ENCODE assay signal across 13 mouse cellular contexts in genomic region chr13:104397814-104398213, GRCm38 (mm10).
A peak's percentile ranks its signal among the peaks of the same experiment; 100 is the strongest.
DNase-seq lines count a peak whose midpoint lies in the region; ATAC-seq lines count a peak whose summit lies in the region.
"Had no signal": no experiment of that assay in that cellular context is flagged by ENCODE, and none has a peak within 500 bp of the region (broad histone marks: within the 10 kb centered on the region; RNA-seq: fewer than 3 reads in every experiment).

No protein-coding gene starts in this region.

- no peaks in the 10 kb centered on the region for H3K4me1 ChIP-seq in kidney, embryonic 16.5 days (ENCODE audit: insufficient read depth, low read length)
- H3K4me1 ChIP-seq in kidney, embryonic 14.5 days (ENCODE audit: control insufficient read depth, insufficient read depth, low read length), result 0 out of 2 replicates have a peak, but pooled peaks cover 3% of the 10 kb centered on the region
- H3K4me1 ChIP-seq: embryonic facial prominence, embryonic 12.5 days; liver, embryonic 15.5 days had no signal

- no peaks in the 10 kb centered on the region for H3K27me3 ChIP-seq in kidney, embryonic 16.5 days (ENCODE audit: insufficient read depth, low read length)
- H3K27me3 ChIP-seq in kidney, embryonic 14.5 days (ENCODE audit: control insufficient read depth, insufficient read depth, low read length), result no peaks in the 10 kb centered on the region
- H3K27me3 ChIP-seq: embryonic facial prominence, embryonic 12.5 days; liver, embryonic 15.5 days had no signal

- 47% methylated on average over 8 of the region's 8 CpGs for WGBS in kidney, embryonic 16.5 days
- WGBS in kidney, embryonic 14.5 days, result 54% methylated on average over 8 of the region's 8 CpGs

- no peak overlapping the region for H3K4me2 ChIP-seq in kidney, embryonic 16.5 days (replicated peaks; ENCODE audit: low read depth, low read length)
- H3K4me2 ChIP-seq in kidney, embryonic 14.5 days (replicated peaks; ENCODE audit: low read depth, low read length), result no peak overlapping the region
- H3K4me2 ChIP-seq: embryonic facial prominence, embryonic 12.5 days; hindbrain, embryonic 14.5 days; liver, embryonic 15.5 days had no signal

- H3K27ac ChIP-seq in kidney, embryonic 16.5 days (ENCODE audit: low read length), result no peak overlapping the region
- no peak overlapping the region for H3K27ac ChIP-seq in kidney, embryonic 14.5 days (ENCODE audit: low read depth, low read length)
- H3K27ac ChIP-seq: embryonic facial prominence, embryonic 12.5 days; hindbrain, embryonic 14.5 days; liver, embryonic 15.5 days had no signal

- no peaks in the 10 kb centered on the region for H3K9me3 ChIP-seq in kidney, embryonic 16.5 days (ENCODE audit: low read length)
- H3K9me3 ChIP-seq in kidney, embryonic 14.5 days (ENCODE audit: control insufficient read depth, low read length), result no peaks in the 10 kb centered on the region
- H3K9me3 ChIP-seq: embryonic facial prominence, embryonic 12.5 days; liver, embryonic 15.5 days had no signal

- ATAC-seq in kidney, embryonic 16.5 days (ENCODE audit: low FRiP score, low TSS enrichment), result peak; percentile 65; the same call in 1 of the 2 replicates
- ATAC-seq in kidney, embryonic 14.5 days (ENCODE audit: low FRiP score, low TSS enrichment), result no peak

- peak; percentile 36 for DNase-seq in ovary, adult 18-20 months (ENCODE audit: low spot score)
- DNase-seq in ovary, postnatal 14 days (ENCODE audit: low spot score), result no peak
- DNase-seq in fat pad, adult 2 months (ENCODE audit: extremely low read depth, low read depth, low spot score), result peak; percentile 19
- no peak for DNase-seq in urinary bladder, postnatal 25 days (ENCODE audit: low spot score)
- no peak for DNase-seq in urinary bladder, adult 2 months (ENCODE audit: low spot score)
- DNase-seq: right cerebral cortex, postnatal 4 days; thymus, adult 2 months had no signal

- no peak overlapping the region for H3K9ac ChIP-seq in kidney, embryonic 16.5 days (replicated peaks; ENCODE audit: low read length)
- no peak overlapping the region for H3K9ac ChIP-seq in kidney, embryonic 14.5 days (ENCODE audit: low read depth, low read length)
- H3K9ac ChIP-seq: embryonic facial prominence, embryonic 12.5 days; hindbrain, embryonic 14.5 days; liver, embryonic 15.5 days had no signal

- no peak overlapping the region for H3K4me3 ChIP-seq in kidney, embryonic 16.5 days (ENCODE audit: low read length)
- H3K4me3 ChIP-seq in kidney, embryonic 14.5 days (ENCODE audit: low read length), result no peak overlapping the region
- H3K4me3 ChIP-seq: embryonic facial prominence, embryonic 12.5 days; liver, embryonic 15.5 days; myocyte had no signal

- H3K36me3 ChIP-seq in kidney, embryonic 16.5 days (ENCODE audit: insufficient read depth, low read length), result no peaks in the 10 kb centered on the region
- no peaks in the 10 kb centered on the region for H3K36me3 ChIP-seq in kidney, embryonic 14.5 days (ENCODE audit: control insufficient read depth, insufficient read depth, low read length)
- H3K36me3 ChIP-seq: embryonic facial prominence, embryonic 12.5 days; liver, embryonic 15.5 days had no signal

Comparison
In these comparisons a context has a peak if more than half of its experiments do, and no peak if none do; other contexts are left out.
1. DNase-seq: peak in ovary, adult 18-20 months (single experiment) and fat pad, adult 2 months (single experiment); none in ovary, postnatal 14 days (single experiment), urinary bladder, postnatal 25 days (single experiment) and urinary bladder, adult 2 months (single experiment).